Mouse (Mus musculus) heart, adult 2 months (tissue): ENCODE results near the gene Gm2000.

Experiments used
- CTCF ChIP-seq: fragments of 200-600 bp; IDR thresholded peaks from 2 replicates; pipeline ENCODE4 v1.8.1; 2022; ENCODE audit warnings: antibody characterized with exemption, mild to moderate bottlenecking, moderate library complexity
- EP300 ChIP-seq: fragments of 200-500 bp; IDR thresholded peaks from 2 replicates; pipeline ENCODE4 v1.6.1; 2011; ENCODE audit warnings: low read depth, low read length, control low read depth; ENCODE audit not compliant: insufficient read depth

- TF ChIP-seq CTCF (no peak), EP300 (no peak)
Measured at GRCm38 (mm10) chr1:156386880-156387279, 21.0 kb downstream of the Gm2000 start.
